Mouse (Mus musculus) lung, adult 2 months (tissue): ENCODE data around the gene Tha1.

Source experiments
- CTCF ChIP-seq: fragments of 200-500 bp; IDR thresholded peaks from 2 replicates; pipeline ENCODE4 v1.5.1; 2011; ENCODE audit warnings: mild to moderate bottlenecking, low read length, control low read depth; ENCODE audit not compliant: insufficient read depth
- POLR2A ChIP-seq: fragments of 200-500 bp; IDR thresholded peaks from 2 replicates; pipeline ENCODE4 v1.6.1; 2011; ENCODE audit warnings: low read depth, mild to moderate bottlenecking, control low read depth, low read length, borderline replicate concordance; ENCODE audit errors: extremely low read depth

DNA sequence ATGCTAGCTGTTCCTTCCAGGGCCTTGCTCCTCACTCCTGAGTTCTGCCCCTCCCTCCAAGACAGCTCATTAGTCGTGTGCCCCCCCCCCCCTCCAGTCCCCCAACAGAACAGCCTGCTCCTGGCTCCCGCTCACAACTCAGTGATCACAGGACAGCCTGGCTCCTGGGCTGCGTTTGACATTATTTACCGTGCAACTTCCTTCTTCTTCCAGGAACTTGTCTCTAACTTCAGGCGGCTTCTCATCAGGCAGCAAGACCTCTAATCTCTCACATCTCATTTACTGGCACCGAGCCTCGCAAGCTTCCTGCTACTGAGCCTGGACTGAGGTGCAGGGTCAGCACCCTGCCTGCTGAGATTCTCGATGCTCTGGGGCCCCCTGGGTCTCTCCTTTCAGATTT lies 8.5 kb upstream of the Tha1 start:
- TF ChIP-seq POLR2A (no peak), CTCF (no peak)
